In genomic region chr12:84771981-84772520, GRCm38 (mm10) we compare ENCODE assay signal across 7 mouse cellular contexts. TPM values are rescaled to one million over a fixed set of nuclear protein-coding genes. Genes with fewer than 3 reads are reported as not detected.
DNase-seq lines count a peak whose midpoint lies in the region; ATAC-seq and TF ChIP-seq lines count a peak whose summit lies in the region.

No protein-coding gene starts in this region.

- no peak for ATAC-seq in liver, embryonic 13.5 days (ENCODE audit: low read depth)

- no peak for DNase-seq in thymus, adult 2 months
- DNase-seq in thymus, postnatal 0 days (ENCODE audit: low spot score), result no peak
- DNase-seq in forebrain, embryonic 10.5 days (ENCODE audit: extremely low spot score, low spot score), result peak; percentile 28
- no peak for DNase-seq in liver, embryonic 13.5 days
- no peak for DNase-seq in right cerebral cortex, adult 2 months (ENCODE audit: low spot score in 2 of 2)
- DNase-seq in layer of hippocampus, postnatal 10 days (ENCODE audit: low spot score in 2 of 2), result no peak
- DNase-seq in adrenal gland, postnatal 4 days (ENCODE audit: low spot score in 2 of 2), result no peak

- H3K4me2 ChIP-seq in liver, embryonic 13.5 days, result peak overlapping the region; percentile 89

- 4% methylated on average over 10 of the region's 10 CpGs for WGBS in thymus, adult 2 months
- 9% methylated on average over 10 of the region's 10 CpGs for WGBS in forebrain, embryonic 10.5 days
- 6% methylated on average over 10 of the region's 10 CpGs for WGBS in liver, embryonic 13.5 days (ENCODE audit: insufficient replicate concordance)

- H3K4me3 ChIP-seq in thymus, adult 2 months (ENCODE audit: control insufficient read depth, insufficient read depth, low read length), result peak overlapping the region; percentile 93
- H3K4me3 ChIP-seq in forebrain, embryonic 10.5 days, result peak overlapping the region; percentile 68
- peak overlapping the region; percentile 89 for H3K4me3 ChIP-seq in liver, embryonic 13.5 days (replicated peaks)

- H3K27me3 ChIP-seq in thymus, adult 2 months (ENCODE audit: control insufficient read depth, insufficient read depth, low read length), result no peaks in the 10 kb centered on the region
- no peaks in the 10 kb centered on the region for H3K27me3 ChIP-seq in forebrain, embryonic 10.5 days (ENCODE audit: poor library complexity, severe bottlenecking)
- no peaks in the 10 kb centered on the region for H3K27me3 ChIP-seq in liver, embryonic 13.5 days

- no peaks in the 10 kb centered on the region for H3K9me3 ChIP-seq in forebrain, embryonic 10.5 days
- no peaks in the 10 kb centered on the region for H3K9me3 ChIP-seq in liver, embryonic 13.5 days (replicated peaks)

- no peak for TF ChIP-seq CTCF in thymus, adult 2 months (IDR thresholded peaks at IDR 0.05; ENCODE audit: borderline replicate concordance, control insufficient read depth, extremely low read depth, insufficient read depth, low read length, poor library complexity)

- peak overlapping the region; percentile 84 for H3K9ac ChIP-seq in liver, embryonic 13.5 days

- no peak for TF ChIP-seq POLR2A in thymus, adult 2 months (IDR thresholded peaks at IDR 0.05; ENCODE audit: control insufficient read depth, extremely low read depth, insufficient read depth, low read length, poor library complexity)

- peaks cover 33% of the 10 kb centered on the region for H3K4me1 ChIP-seq in thymus, adult 2 months (replicated peaks; ENCODE audit: control insufficient read depth, insufficient read depth, low read length)
- peaks cover 41% of the 10 kb centered on the region for H3K4me1 ChIP-seq in forebrain, embryonic 10.5 days
- peaks cover 60% of the 10 kb centered on the region for H3K4me1 ChIP-seq in liver, embryonic 13.5 days (replicated peaks)

- H3K36me3 ChIP-seq in thymus, adult 2 months (ENCODE audit: control insufficient read depth, insufficient read depth, low read length), result no peaks in the 10 kb centered on the region
- peaks cover 58% of the 10 kb centered on the region for H3K36me3 ChIP-seq in forebrain, embryonic 10.5 days (replicated peaks)
- H3K36me3 ChIP-seq in liver, embryonic 13.5 days, result peaks cover 12% of the 10 kb centered on the region

- H3K27ac ChIP-seq in thymus, adult 2 months (ENCODE audit: control insufficient read depth, insufficient read depth, low read length), result no peak overlapping the region
- peak overlapping the region; percentile 95 for H3K27ac ChIP-seq in forebrain, embryonic 10.5 days
- peak overlapping the region; percentile 96 for H3K27ac ChIP-seq in liver, embryonic 13.5 days

RNA-seq across cellular contexts. Expression of gene Npc2, which starts 0.9 kb away (rescaled TPM):
- 249 and 256 TPM in 2 replicates for polyA plus RNA-seq in thymus, adult 2 months (2012; rRNA removed)
- 89.7 and 93.1 TPM in 2 replicates for polyA plus RNA-seq in thymus, postnatal 0 days (2015; fragmentation: Nextera tagmentation; extraction: Ambion mirVana)
- 62.7 and 66.0 TPM in 2 replicates for polyA plus RNA-seq in forebrain, embryonic 10.5 days (2016; fragmentation: Nextera tagmentation; extraction: Ambion mirVana)
- polyA plus RNA-seq in liver, embryonic 13.5 days (2015; fragmentation: Nextera tagmentation; extraction: Ambion mirVana), result 23.5 and 24.5 TPM in 2 replicates
- total RNA-seq in layer of hippocampus, postnatal 10 days (2021), result 10 to 100 TPM; 36.7 to 38.0 TPM
- 10 to 100 TPM; 74.7 to 75.6 TPM for total RNA-seq in adrenal gland, postnatal 4 days (2021)

RNA-seq across cellular contexts. Expression of gene Isca2, which starts 1.0 kb away (rescaled TPM):
- polyA plus RNA-seq in thymus, adult 2 months (2012; rRNA removed), result 60.6 and 64.2 TPM in 2 replicates
- polyA plus RNA-seq in thymus, postnatal 0 days (2015; fragmentation: Nextera tagmentation; extraction: Ambion mirVana), result 156 TPM in 2 replicates
- polyA plus RNA-seq in forebrain, embryonic 10.5 days (2016; fragmentation: Nextera tagmentation; extraction: Ambion mirVana), result 151 and 152 TPM in 2 replicates
- polyA plus RNA-seq in liver, embryonic 13.5 days (2015; fragmentation: Nextera tagmentation; extraction: Ambion mirVana), result 105 and 111 TPM in 2 replicates
- 10 to 100 TPM; 53.6 to 62.5 TPM for total RNA-seq in layer of hippocampus, postnatal 10 days (2021)
- 10 to 100 TPM; 68.3 to 77.9 TPM for total RNA-seq in adrenal gland, postnatal 4 days (2021)
